Mouse (Mus musculus) cerebellum, adult 11-12 months (tissue): ENCODE results near the gene Tubd1.

Experiments
- DNase-seq: peaks from one replicate; pipeline ENCODE4 v3.0.0; 2022

Gene Tubd1

DNA sequence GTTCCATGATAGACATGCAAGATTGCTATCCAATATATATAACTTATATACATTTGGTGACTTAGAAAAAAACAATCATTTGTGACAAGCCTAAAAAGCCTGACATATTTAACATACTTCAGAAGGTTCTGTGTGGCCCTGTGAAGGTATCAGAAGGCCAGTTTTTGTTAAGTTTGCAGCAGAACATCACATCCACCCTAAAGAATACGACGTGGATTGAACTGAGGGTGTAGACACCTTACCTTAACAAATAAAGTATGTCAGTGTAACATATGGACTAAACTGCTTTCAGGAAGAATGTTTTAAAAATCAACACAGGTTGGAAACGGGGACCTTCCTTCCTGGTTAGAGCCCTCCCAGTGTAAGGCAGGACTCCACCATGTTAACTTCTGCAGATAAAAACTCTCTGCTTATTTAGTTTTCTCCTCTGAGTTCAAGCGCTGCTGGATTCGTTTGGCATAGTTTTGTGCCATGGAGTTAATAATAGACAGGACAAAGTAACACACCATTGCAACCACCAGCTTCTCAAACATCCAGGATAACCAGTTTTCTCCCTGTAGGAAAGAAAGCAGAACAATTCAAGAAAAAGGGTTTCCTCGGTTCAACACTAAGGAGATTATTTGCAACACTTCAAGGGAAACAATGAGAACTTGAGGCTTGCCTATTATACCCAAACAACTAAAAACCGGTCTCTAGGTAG lies 40.3 kb downstream of the Tubd1 start:
- DNase-seq: no peak

DNA sequence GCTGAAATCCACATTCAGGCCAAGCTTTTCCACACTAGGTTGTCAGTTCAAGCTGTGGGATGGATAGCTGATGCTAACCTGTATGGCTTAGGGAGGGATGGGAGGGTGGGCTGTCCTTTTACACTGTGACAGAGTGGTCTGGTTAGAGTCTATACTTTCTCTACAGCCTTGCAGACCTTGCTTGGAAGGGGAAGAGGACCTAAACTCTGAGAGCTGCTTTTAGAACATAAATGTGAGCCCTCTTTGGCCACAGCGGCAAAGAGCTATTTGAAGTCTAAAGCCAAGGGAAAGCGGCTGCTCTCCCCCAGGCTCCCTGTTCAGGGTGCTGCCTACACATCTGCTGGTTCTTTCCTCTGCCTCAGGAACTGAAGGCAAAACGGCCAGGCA lies 40.8 kb downstream of the Tubd1 start:
- no peak for DNase-seq

DNA sequence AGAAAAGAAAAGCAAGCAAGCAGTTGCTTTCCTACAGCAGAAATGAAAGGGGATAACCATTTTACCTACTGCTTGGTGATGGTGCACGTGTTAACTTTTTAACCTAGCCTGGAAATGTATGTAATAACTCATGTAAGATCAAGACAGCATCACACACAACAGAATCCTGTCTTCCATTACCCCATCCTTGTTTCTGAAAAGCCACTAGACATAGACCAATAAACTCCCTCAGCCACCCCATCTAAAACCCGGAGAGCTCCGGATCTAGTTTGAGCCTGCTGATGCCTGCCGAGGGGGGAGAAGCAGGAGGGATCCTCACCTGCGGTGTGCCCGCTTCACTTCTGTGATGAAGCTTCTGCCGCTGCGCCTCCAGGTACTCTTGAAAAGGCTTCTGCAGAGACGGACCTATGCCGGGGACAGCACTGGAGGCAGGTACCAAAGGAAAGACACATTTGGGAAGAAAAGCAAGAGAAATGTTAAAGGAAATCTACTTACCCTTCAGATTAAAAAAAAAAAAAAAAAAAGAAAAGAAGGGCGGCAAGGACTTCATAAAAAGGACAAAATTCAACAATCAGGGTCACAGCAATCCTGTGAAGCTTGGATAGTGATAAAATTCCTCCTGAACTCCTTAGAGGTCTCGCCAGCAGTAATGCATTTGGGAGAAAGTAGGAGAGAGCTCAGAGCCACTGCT lies 41.5 kb downstream of the Tubd1 start:
- DNase-seq: no peak

DNA sequence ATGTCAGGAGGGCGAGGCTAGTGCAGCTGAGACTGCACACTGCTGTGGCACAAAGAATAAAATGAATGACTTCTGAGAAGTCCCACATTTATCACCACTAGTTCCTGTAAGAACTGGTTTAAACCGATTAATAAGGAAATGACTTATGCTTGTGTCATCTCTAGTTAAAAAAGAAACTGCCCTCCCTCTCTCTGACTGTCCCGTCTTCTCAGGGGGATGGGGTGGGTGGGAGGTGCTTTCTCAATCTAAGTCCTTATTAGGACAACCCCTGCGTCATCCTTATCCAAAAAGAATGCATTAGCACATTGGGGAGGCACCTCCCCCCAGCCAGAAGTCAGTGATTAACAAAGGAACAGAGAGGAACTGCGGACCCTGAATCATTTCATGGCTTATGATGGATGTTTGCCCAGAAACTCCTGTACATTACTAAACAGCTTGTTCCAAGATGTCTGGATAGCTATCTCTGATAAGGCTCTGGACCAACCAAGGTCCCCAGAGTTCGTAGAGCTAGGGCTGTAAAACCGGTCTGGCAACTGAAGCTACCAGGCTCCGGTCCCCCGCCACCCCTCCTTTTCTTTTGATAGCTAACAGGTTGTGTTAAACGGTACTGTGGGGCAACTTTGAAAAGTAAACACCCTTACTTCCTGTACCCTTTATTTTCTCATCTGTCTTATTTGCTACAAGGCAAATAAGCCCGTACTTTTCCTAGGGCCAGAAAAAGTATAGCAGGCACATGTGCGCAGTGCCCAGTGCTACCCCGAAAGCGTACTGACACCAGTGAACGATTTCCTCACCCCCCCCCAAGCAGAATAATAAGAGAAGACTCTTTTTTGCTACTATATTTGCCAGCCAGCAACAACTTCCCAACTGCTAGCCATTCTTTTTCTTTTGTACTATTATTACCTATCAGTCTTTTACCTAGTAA lies 42.3 kb downstream of the Tubd1 start:
- DNase-seq: no peak

DNA sequence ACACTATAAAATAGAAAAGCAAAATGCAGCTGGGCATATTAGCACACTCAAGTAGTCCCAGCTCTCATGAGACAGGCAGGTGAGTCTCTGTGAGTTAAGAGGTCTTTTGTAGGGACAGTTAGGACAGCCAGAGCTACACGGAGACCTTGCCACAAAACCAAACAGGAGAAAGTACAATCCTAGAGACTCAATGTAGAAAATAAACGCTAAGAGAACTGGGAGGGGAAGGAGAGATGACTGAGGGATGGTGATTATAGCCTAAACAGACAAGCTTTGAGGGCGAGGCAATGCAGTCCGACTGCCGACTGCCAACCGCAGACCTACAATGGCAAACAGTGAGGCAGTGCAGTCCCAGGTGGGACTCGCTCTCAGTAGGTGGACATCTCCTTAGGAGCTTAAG lies 43.0 kb downstream of the Tubd1 start:
- no peak for DNase-seq

DNA sequence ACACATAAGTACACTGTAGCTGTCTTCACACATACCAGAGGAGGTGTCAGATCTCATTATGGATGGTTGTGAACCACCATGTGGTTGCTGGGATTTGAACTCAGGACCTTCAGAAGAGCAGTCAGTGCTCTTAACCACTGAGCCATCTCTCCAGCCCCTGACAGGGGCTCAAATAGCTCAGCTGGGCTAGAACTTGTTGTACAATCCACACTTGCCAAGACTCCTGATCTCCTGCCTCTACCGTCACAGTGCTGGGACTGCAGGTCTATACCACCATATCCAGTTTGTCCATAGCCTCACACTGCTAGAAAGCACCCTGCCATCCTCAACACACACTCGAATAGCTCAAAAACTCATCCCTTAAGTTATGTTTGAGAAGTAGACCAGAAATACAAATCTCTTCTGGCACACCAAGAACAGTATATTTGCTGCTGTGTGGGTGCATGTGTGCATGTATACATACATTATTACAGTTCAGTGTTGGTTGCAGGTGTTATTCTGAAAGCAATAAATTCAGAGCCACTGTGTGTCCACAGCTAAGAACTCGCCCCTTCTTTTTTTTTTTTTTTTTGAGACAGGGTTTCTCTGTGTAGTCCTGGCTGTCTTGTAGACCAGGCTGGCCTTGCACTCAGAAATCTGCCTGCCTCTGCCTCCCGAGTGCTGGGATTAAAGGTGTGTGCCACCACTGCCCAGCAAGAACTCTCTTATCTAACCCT lies 44.0 kb downstream of the Tubd1 start:
- DNase-seq: no peak

DNA sequence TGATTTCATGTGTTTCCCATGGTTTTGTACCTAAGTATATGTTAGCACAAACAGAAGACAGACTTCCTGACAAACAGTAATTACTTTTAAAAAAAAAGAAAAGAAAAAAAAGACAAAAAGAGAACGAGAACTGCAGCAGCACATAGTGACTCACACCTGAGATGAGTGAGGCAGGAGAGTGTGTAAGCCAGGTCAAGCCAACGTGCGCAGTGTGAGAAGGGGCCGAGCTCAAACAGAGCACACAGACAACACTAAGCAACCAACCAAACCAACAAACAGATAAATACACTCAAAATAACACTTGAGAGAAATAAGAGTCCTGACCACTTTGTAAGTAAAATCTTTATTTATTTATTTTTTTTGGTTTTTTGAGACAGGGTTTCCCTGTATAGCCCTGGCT lies 45.3 kb downstream of the Tubd1 start:
- no peak for DNase-seq

DNA sequence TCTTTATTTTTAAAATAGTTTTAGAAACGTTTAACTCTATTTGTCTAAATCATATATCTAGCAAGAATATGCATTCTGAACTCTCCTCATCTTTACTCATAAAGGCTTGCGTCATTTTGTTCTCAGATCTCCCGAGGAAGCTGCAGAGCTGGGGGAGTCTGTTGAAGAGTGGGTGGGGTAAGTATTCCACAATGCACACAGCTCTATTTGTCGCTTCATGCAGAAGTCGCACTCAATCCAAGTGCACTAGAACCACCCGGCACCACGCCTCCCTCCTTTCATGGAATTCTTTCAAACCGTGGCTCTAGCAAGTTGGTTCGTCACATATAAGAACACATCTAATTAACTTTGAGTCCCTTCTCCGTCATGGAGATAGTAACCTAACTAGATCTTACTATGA lies 45.8 kb downstream of the Tubd1 start:
- DNase-seq: no peak

DNA sequence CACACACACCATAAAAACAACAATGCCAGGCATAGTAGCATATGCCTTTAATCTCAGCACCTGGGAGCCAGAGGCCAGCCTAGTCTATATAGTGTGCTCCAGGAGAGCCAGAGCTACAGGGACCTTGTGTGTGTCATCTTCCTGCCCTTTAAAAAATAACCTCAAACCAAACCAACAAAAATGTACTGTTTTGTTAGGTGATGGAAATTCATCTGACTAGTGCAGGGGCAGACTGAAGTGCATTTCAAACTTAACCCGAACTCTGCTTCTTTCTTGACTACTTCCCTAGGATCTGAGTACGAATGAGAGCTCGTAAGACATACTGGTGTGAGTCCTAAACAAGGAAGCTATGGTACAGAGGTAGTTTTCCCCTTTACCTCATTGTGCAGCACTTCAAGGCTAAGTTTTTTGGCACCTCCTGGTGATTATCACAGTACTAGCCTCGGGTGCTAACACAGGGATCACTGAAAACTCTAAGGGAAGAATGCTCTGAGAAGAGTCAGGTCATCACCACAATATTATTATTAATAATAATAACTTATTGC lies 46.6 kb downstream of the Tubd1 start:
- no peak for DNase-seq

DNA sequence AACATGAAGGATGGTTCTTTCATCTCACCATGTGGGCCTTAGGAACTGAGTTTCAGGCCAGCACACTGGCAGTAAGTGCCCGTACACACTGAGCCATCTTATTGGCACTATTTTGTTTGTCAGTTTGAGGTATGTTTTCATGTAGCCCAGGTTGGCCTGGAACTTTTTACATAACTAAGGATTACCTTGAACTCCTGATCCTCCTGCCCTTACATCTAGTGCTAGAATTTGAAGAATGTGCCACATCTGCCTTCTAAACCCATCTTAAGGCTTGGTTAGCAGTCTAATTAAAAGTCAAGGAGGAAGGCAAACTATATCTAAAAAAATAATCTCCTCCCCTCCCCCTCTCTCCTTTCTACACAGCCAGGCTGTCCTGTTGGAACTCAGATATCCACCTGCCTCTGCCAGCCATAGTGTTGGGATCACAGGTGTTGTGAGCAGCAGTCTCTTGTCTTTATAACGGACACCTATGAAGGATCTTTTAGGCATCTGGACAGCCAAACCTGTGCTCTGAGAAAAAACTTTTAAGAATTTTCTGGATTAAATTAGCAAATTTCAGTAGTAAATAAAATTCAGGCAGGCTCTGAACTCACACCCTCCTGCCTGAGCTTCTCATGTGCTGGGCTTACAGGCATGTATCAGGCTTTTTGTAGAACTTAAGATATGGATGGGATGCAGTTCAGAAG lies 47.3 kb downstream of the Tubd1 start:
- DNase-seq: no peak

DNA sequence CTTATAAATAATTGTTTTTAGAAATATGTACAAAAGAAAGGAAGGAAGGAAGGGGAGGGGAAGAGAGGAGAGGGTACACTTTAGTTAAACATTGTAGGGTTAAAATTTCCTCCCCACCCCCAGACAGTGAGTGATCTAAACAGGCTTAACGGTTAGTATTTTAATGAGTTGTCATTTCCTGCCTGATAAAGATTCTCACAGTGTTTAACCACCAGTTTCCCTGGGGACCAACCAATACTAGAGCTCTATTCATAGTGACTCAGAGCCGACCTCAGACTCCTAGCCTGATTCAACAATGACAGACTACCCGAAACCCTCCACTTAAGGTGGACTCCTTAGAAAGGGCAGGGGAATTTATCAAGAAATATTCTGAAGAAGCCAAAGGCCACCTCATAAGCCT lies 48.2 kb downstream of the Tubd1 start:
- DNase-seq: no peak

DNA sequence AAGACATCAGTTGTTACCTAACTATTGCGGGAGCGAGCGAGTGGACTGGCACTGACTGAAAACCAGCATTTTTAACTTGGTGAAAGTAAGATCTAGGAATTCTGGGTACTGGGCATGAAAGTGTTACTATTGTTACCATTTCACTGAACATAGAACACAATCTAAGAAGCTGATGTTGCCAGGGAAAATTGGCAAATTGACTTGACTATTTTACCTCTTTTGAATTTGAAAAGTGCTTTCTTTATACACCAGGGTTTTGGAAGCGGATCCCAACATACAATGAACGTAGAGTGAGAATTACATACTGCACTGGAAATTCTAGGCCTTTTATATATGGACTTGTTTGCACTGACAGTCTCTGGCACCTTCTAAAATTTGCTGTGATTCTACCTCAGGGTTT lies 48.7 kb downstream of the Tubd1 start:
- DNase-seq: no peak

DNA sequence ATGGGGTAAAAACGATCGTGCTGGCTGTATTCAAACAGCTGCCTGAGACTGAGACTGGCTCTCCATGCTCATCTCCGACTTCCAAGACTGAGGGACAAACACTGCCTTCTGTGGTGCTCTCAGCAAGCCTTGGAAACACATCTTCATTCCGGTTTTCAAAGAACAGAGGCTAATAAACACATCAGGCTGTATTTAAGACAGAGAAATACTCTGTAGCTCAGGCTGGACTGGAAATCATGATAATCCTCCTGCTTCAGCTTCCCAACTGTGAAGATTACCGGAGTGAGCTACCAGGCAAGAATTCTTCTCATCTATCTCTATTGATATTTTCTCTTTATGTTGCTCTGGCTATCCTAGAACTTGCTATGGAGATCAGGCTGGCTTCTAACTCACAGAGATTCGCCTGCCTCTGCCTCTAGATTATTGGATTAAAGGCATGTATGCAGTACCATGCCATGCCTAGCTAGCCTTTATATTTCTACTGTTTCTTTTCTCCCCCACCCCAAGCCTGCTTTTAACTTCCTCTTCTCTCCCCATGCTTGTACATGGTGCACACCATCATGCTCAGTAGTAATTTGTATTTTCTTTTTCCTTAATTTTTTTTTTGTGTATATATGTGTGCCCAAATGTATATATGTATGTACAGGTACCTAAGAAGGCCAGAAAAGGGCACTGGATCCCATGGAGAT lies 49.5 kb downstream of the Tubd1 start:
- no peak for DNase-seq

DNA sequence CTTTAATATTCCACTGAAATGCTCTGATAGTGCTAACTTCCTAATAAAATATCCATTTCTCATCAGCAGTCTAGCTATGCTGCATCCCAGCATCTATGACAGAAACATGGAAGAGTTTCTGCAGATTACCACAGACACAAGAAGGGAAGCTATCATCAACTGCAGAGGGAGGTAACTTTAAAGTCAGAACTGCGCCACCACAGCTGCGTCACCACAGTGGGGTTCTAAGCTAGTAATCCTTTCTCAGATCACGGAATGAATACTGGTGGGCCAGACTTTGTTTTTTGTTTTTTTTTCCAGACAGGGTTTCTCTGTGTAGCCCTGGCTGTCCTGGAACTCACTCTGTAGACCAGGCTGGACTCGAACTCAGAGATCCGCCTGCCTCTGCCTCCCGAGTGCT lies 50.6 kb downstream of the Tubd1 start:
- DNase-seq: no peak

DNA sequence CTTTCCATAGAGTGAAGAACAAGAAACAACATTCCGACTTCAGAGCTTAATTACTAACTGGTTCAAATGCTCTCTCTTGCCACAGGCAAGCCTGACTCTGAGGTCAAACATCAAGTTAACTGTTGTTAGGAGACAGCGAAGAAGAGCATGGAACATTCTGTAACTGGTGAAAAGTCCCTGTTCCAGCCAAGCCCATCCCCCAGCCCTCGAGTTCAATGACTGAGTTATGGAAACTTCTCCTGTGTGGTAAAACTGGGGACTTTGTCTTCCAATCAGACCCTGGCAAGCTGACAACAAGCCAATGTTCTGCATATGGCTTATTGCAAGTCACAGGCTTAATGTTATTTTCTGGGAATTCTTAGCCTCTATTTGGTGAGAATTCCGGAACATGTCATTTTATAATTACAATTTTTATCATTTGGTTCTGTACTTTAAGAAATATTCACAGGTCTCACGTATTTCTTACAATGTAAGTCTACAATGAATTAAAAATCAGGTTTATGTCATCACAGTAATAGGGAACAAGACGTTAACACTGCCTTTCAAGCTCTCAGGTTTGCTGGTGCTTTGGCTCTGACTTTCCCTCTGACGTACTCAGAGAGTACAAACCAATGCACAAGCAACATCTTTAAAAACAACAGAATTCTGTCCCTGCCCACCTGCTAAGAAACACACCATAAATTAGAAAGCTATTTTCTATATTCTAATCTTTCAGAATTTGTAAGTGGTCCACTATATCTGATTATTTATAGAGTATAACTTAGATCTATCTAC lies 51.6 kb downstream of the Tubd1 start:
- peak; percentile 21 for DNase-seq

DNA sequence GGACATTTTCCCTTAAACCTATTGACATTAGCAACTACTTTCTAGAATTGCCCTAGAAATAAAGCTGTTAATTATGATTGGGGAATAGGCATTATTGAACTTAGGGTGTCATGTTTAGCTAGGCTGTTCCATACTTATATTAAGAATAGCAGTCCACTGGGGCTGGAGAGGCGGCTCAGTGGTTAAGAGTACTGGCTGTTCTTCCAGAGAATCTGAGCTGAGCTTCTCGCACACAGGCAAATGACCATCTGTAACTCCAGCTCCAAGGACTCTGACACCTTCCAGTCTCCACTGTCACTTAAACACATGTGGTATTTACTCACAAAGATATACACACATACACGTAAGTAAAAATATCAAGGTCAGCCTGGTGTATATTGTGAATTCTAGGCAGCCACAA lies 52.2 kb downstream of the Tubd1 start:
- no peak for DNase-seq

DNA sequence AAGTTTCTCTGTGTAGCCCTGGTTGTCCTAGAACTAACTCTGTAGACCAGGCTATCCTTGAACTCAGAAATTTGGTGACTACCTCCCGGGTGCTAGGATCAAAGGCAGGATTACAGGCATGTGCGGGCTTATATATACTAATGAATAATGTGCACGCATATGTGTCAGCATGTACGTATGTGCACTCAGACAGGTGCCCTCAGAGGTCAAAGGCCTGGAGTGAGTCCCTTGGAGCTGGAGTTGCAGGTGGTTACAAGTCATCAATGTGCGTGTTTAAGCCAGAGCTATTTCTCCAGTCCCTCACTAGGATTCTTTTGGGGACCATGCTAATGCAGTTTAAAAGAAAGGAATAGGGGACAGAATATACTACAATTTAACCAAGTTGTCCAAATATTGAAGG lies 53.4 kb downstream of the Tubd1 start:
- no peak for DNase-seq

DNA sequence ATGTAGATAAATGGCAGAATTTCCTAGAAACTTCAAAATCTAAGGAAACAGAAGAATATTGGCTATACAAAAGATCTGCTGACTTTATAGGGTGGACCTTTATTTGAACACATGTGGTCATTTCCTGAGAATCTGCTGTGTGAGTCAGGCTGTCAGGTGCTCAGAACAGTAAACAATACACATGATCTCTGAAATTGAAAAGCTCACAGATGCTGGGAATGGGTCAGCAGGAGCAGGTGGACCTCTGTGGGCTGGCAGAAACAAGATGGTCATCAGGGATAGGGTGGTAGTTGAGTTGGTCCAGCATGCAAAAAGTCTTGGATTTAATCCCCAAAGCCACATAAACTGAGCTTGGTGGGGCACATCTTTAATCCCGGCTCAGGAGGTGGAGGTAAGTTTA lies 53.8 kb downstream of the Tubd1 start:
- no peak for DNase-seq

DNA sequence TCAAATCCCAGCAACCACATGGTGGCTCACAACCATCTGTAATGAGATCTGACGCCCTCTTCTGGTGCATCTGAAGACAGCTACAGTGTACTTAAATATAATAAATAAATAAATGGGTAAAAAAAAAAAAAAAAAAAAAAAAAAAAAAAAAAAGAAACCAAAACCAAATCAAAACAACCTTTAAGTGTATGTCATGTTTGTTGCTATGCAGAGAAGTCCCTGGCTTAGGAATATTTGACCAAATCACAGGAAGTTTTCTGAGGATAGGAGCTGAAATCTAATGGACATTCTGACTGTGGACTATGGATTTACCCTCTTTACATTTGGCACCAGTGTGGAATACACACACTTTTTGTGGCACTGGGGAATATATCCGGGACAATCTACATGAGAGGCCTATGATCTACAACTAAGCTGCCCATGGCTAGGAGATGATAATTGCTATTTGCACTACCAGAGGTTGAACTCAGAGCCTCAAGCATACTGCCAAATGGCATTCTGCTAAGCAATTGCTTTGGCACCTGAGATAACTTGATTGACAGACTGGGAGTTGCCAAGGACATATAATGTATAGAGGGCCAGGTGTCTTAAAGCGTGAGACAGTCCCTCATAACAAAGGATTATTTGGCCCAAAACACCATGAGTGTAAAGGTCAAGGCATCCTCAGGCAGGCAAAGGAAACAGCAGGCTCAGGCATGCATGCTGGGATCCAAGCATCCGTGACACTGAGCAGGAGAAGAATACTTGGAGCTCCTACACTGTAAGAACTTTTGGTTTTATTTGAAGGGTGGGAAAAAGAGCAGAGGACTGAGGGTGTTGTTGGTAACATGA lies 54.8 kb downstream of the Tubd1 start:
- DNase-seq: no peak

DNA sequence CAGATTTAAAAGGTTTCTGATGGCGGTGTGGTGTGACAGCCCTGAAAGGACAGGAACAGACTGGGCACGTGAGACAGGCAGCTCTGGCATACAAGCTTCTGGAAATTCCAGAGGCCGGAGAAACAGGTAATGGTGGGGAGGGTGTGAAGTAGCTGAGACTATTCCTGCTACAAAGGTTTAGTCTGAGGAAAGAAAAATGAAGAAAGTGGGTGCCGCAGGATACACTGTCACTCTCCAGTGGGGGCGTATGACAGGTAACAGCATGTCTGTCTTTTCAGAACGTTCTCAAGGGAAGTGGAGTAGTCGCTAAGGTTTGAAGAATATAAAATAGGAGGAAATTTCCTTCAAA lies 55.4 kb downstream of the Tubd1 start:
- no peak for DNase-seq
